Mouse (Mus musculus) heart, embryonic 16.5 days (tissue): ENCODE measurements around the gene Kif23. TPM values are rescaled to one million over a fixed set of nuclear protein-coding genes. Genes with fewer than 3 reads are reported as not detected.

Experiments used
- ATAC-seq: fragments of 200-750 bp; cut with Nextera tagmentation; replicated peaks from 2 replicates; pipeline ENCODE4 v1.8.0; 2017; ENCODE audit warnings: moderate number of reproducible peaks; ENCODE audit not compliant: insufficient read depth, low FRiP score; ENCODE audit errors: extremely low read depth
- H3K27ac ChIP-seq: fragments of 300-500 bp; sonication (generic); 2 replicates; pipeline ENCODE4 v1.5.1; 2014; ENCODE audit warnings: mild to moderate bottlenecking, low read length, control low read depth, moderate library complexity
- H3K27me3 ChIP-seq: fragments of 300-500 bp; sonication (generic); 2 replicates; pipeline ENCODE4 v1.6.1; 2014; ENCODE audit warnings: low read length, mixed read lengths; ENCODE audit not compliant: control insufficient read depth, insufficient read depth
- H3K36me3 ChIP-seq: fragments of 300-500 bp; sonication (generic); 2 replicates; pipeline ENCODE4 v1.6.1; 2014; ENCODE audit not compliant: control insufficient read depth, insufficient read depth
- H3K4me1 ChIP-seq: fragments of 300-500 bp; sonication (generic); 2 replicates; pipeline ENCODE4 v1.6.1; 2014; ENCODE audit warnings: low read length, mixed read lengths; ENCODE audit not compliant: control insufficient read depth, insufficient read depth
- H3K4me2 ChIP-seq: fragments of 300-500 bp; sonication (generic); 2 replicates; pipeline ENCODE4 v1.6.1; 2014; ENCODE audit warnings: low read depth, mild to moderate bottlenecking, control low read depth, low read length
- H3K4me3 ChIP-seq: fragments of 300-500 bp; sonication (generic); 2 replicates; pipeline ENCODE4 v1.5.1; 2014; ENCODE audit warnings: mild to moderate bottlenecking, control low read depth, low read length
- H3K9ac ChIP-seq: fragments of 300-500 bp; sonication (generic); 2 replicates; pipeline ENCODE4 v1.6.1; 2014; ENCODE audit warnings: low read length, control low read depth
- H3K9me3 ChIP-seq: fragments of 300-500 bp; sonication (generic); replicated peaks from 2 replicates; pipeline ENCODE4 v1.6.1; 2016; ENCODE audit warnings: low read length; ENCODE audit not compliant: control insufficient read depth
- WGBS: fragments of 180-500 bp; shearing (Covaris S2); extraction: QIAGEN DNeasy Blood & Tissue Kit; methylation state at CpG from one replicate; pipeline ENCODE4 v1.1.7; 2014; 5-methylcytosine and 5-hydroxymethylcytosine counted together
- polyA plus RNA-seq: library from polyadenylated mRNA; unstranded; fragments of >200 nt; fragmentation: Nextera tagmentation; extraction: Ambion mirVana; gene quantifications from 2 replicates; pipeline ENCODE4 v1.2.1, GENCODE M21; 2015

Kif23 gene
- polyA plus RNA-seq, 1 experiment from 2014 or later = 77.8 TPM

GRCm38 (mm10) chr9:61977258-61977945 is 30.8 kb upstream of the Kif23 start:
- 80% methylated on average over 13 of the region's 13 CpGs for WGBS
- no peaks in the 10 kb centered on the region for H3K27me3 ChIP-seq

GRCm38 (mm10) chr9:61972031-61972430 is 25.5 kb upstream of the Kif23 start:
- WGBS = 65% methylated on average over 9 of the region's 9 CpGs

More at GRCm38 (mm10) chr9:61977258-61977945, 30.8 kb upstream of the Kif23 start:
- no peak overlapping the region for H3K9ac ChIP-seq
- H3K4me3 ChIP-seq = no peak overlapping the region
- H3K4me2 ChIP-seq = no peak overlapping the region
- ATAC-seq = no peak
- H3K4me1 ChIP-seq = no peaks in the 10 kb centered on the region
- no peaks in the 10 kb centered on the region for H3K9me3 ChIP-seq
- no peaks in the 10 kb centered on the region for H3K36me3 ChIP-seq
- no peak overlapping the region for H3K27ac ChIP-seq

GRCm38 (mm10) chr9:61971045-61971444 is 24.5 kb upstream of the Kif23 start:
- Histone ChIP-seq H3K4me2 (no peak overlapping the region), H3K36me3 (no peaks in the 10 kb centered on the region), H3K4me1 (no peaks in the 10 kb centered on the region), H3K9me3 (no peaks in the 10 kb centered on the region), H3K4me3 (no peak overlapping the region), H3K27me3 (no peaks in the 10 kb centered on the region), H3K27ac (no peak overlapping the region), H3K9ac (no peak overlapping the region)
- no peak for ATAC-seq
- 46% methylated on average over 3 of the region's 3 CpGs for WGBS

More at GRCm38 (mm10) chr9:61972031-61972430, 25.5 kb upstream of the Kif23 start:
- H3K4me1 ChIP-seq = no peaks in the 10 kb centered on the region
- no peak overlapping the region for H3K4me2 ChIP-seq
- no peaks in the 10 kb centered on the region for H3K36me3 ChIP-seq
- no peaks in the 10 kb centered on the region for H3K27me3 ChIP-seq
- no peak overlapping the region for H3K4me3 ChIP-seq
- no peak for ATAC-seq
- H3K9me3 ChIP-seq = no peaks in the 10 kb centered on the region
- H3K9ac ChIP-seq = no peak overlapping the region
- no peak overlapping the region for H3K27ac ChIP-seq

- no peak overlapping the region for H3K4me2 ChIP-seq
- H3K27ac ChIP-seq = no peak overlapping the region
- no peaks in the 10 kb centered on the region for H3K4me1 ChIP-seq
- no peaks in the 10 kb centered on the region for H3K27me3 ChIP-seq
- H3K9me3 ChIP-seq = no peaks in the 10 kb centered on the region
- no peak overlapping the region for H3K4me3 ChIP-seq
- WGBS = 64% methylated on average over 10 of the region's 10 CpGs
- H3K36me3 ChIP-seq = no peaks in the 10 kb centered on the region
- no peak for ATAC-seq
- H3K9ac ChIP-seq = no peak overlapping the region
Observed at GRCm38 (mm10) chr9:61967357-61967756, 20.8 kb upstream of the Kif23 start.

- WGBS = 83% methylated on average over 7 of the region's 7 CpGs
- H3K4me3 ChIP-seq = no peak overlapping the region
- no peak overlapping the region for H3K9ac ChIP-seq
- H3K9me3 ChIP-seq = no peaks in the 10 kb centered on the region
- no peaks in the 10 kb centered on the region for H3K4me1 ChIP-seq
- no peaks in the 10 kb centered on the region for H3K27me3 ChIP-seq
- H3K4me2 ChIP-seq = no peak overlapping the region
- no peaks in the 10 kb centered on the region for H3K36me3 ChIP-seq
- H3K27ac ChIP-seq = no peak overlapping the region
- no peak for ATAC-seq
Observed at GRCm38 (mm10) chr9:61965987-61966386, 19.4 kb upstream of the Kif23 start.

- Histone ChIP-seq H3K4me1 (no peaks in the 10 kb centered on the region), H3K27me3 (no peaks in the 10 kb centered on the region), H3K9ac (no peak overlapping the region), H3K4me3 (no peak overlapping the region), H3K9me3 (no peaks in the 10 kb centered on the region), H3K4me2 (no peak overlapping the region), H3K36me3 (no peaks in the 10 kb centered on the region), H3K27ac (no peak overlapping the region)
- 0 out of 2 replicates have a peak, but pooled peaks have one; percentile 32 for ATAC-seq
- WGBS = 36% methylated on average over 4 of the region's 4 CpGs
Observed at GRCm38 (mm10) chr9:61965411-61965930, 18.9 kb upstream of the Kif23 start.

- no peak for ATAC-seq
- Histone ChIP-seq H3K4me3 (no peak overlapping the region), H3K27ac (no peak overlapping the region), H3K36me3 (no peaks in the 10 kb centered on the region), H3K9ac (no peak overlapping the region), H3K4me1 (no peaks in the 10 kb centered on the region), H3K9me3 (no peaks in the 10 kb centered on the region), H3K4me2 (no peak overlapping the region), H3K27me3 (no peaks in the 10 kb centered on the region)
- 63% methylated on average over 6 of the region's 6 CpGs for WGBS
Observed at GRCm38 (mm10) chr9:61963356-61963755, 16.8 kb upstream of the Kif23 start.

GRCm38 (mm10) chr9:61961181-61961580 is 14.6 kb upstream of the Kif23 start:
- Histone ChIP-seq H3K36me3 (no peaks in the 10 kb centered on the region), H3K9me3 (no peaks in the 10 kb centered on the region), H3K27me3 (no peaks in the 10 kb centered on the region), H3K4me2 (no peak overlapping the region), H3K4me1 (no peaks in the 10 kb centered on the region), H3K4me3 (no peak overlapping the region), H3K9ac (no peak overlapping the region), H3K27ac (no peak overlapping the region; the same call in 1 of the 2 replicates)
- 88% methylated on average over 4 of the region's 4 CpGs for WGBS
- no peak for ATAC-seq

GRCm38 (mm10) chr9:61960753-61961152 is 14.2 kb upstream of the Kif23 start:
- 35% methylated on average over 5 of the region's 5 CpGs for WGBS
- Histone ChIP-seq H3K36me3 (no peaks in the 10 kb centered on the region), H3K27me3 (no peaks in the 10 kb centered on the region), H3K9ac (no peak overlapping the region), H3K4me1 (no peaks in the 10 kb centered on the region), H3K4me3 (no peak overlapping the region), H3K27ac (peak overlapping the region; percentile 8; the same call in 1 of the 2 replicates), H3K4me2 (no peak overlapping the region), H3K9me3 (no peaks in the 10 kb centered on the region)
- ATAC-seq = 0 out of 2 replicates have a peak, but pooled peaks have one; percentile 19
